Mouse (Mus musculus) heart, embryonic 13.5 days (tissue): ENCODE data around the gene Nipa2. TPM values are rescaled to one million over a fixed set of nuclear protein-coding genes. Genes with fewer than 3 reads are reported as not detected.

Experiments used
- ATAC-seq: fragments of 200-750 bp; cut with Nextera tagmentation; 2 replicates; pipeline ENCODE4 v1.8.0; 2017; ENCODE audit warnings: moderate TSS enrichment; ENCODE audit not compliant: insufficient number of reproducible peaks, low FRiP score, low TSS enrichment; ENCODE audit errors: extremely low read depth
- H3K27ac ChIP-seq: fragments of 300-500 bp; sonication (generic); replicated peaks from 2 replicates; pipeline ENCODE4 v1.5.1; 2015; ENCODE audit warnings: moderate library complexity, mild to moderate bottlenecking, inconsistent platforms
- H3K27me3 ChIP-seq: fragments of 300-500 bp; sonication (generic); replicated peaks from 2 replicates; pipeline ENCODE4 v1.6.1; 2015; ENCODE audit warnings: mild to moderate bottlenecking, inconsistent platforms
- H3K36me3 ChIP-seq: fragments of 300-500 bp; sonication (generic); 2 replicates; pipeline ENCODE4 v1.6.1; 2015; ENCODE audit warnings: mild to moderate bottlenecking, inconsistent platforms
- H3K4me1 ChIP-seq: fragments of 300-500 bp; sonication (generic); 2 replicates; pipeline ENCODE4 v1.6.1; 2015; ENCODE audit warnings: inconsistent platforms
- H3K4me2 ChIP-seq: fragments of 300-500 bp; sonication (generic); 2 replicates; pipeline ENCODE4 v1.6.1; 2015; ENCODE audit warnings: inconsistent platforms, mild to moderate bottlenecking, moderate library complexity
- H3K4me3 ChIP-seq: fragments of 300-500 bp; sonication (generic); 2 replicates; pipeline ENCODE4 v1.5.1; 2015; ENCODE audit warnings: moderate library complexity, mild to moderate bottlenecking, inconsistent platforms
- H3K9ac ChIP-seq: fragments of 300-500 bp; sonication (generic); 2 replicates; pipeline ENCODE4 v1.6.1; 2015; ENCODE audit warnings: inconsistent platforms, mild to moderate bottlenecking, moderate library complexity
- H3K9me3 ChIP-seq: fragments of 300-500 bp; sonication (generic); 2 replicates; pipeline ENCODE4 v1.6.1; 2016; ENCODE audit warnings: inconsistent platforms
- WGBS: fragments of 180-500 bp; shearing (Covaris S2); methylation state at CpG from one replicate; pipeline ENCODE4 v1.1.7; 2015; ENCODE audit warnings: mixed read lengths; 5-methylcytosine and 5-hydroxymethylcytosine counted together
- polyA plus RNA-seq: library from polyadenylated mRNA; unstranded; fragments of >200 nt; fragmentation: Nextera tagmentation; extraction: Ambion mirVana; gene quantifications from 2 replicates; pipeline ENCODE4 v1.2.1, GENCODE M21; 2015

Nipa2 gene
- polyA plus RNA-seq, 1 experiment from 2014 or later, result 35.3 TPM

DNA sequence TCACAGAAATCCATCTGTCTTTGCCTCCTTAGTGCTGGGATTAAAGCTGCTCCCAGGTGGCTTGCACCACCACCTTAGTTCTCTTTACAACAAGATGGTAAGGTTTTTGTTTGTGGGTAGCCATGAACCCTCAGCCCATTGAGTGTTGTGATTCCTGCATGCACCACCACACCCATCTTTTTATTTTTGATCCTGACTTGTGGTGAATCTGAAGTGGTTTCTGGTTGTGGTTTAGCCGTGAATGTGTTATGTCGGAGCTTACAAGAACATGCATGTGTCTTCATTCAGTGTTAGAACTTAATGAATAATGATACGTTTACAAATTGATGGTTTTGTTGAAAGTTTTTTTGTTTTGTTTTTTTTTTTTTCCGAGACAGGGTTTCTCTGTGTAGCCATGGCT lies 72.3 kb downstream of the Nipa2 start:
- H3K4me2 ChIP-seq, result no peak overlapping the region
- peaks cover 80% of the 10 kb centered on the region for H3K36me3 ChIP-seq
- no peak for ATAC-seq
- H3K27ac ChIP-seq, result no peak overlapping the region
- WGBS, result 79% methylated on average over 4 of the region's 4 CpGs
- H3K9me3 ChIP-seq, result no peaks in the 10 kb centered on the region
- H3K4me1 ChIP-seq, result 0 out of 2 replicates have a peak, but pooled peaks cover 3% of the 10 kb centered on the region
- H3K27me3 ChIP-seq, result no peaks in the 10 kb centered on the region
- H3K4me3 ChIP-seq, result no peak overlapping the region
- no peak overlapping the region for H3K9ac ChIP-seq

DNA sequence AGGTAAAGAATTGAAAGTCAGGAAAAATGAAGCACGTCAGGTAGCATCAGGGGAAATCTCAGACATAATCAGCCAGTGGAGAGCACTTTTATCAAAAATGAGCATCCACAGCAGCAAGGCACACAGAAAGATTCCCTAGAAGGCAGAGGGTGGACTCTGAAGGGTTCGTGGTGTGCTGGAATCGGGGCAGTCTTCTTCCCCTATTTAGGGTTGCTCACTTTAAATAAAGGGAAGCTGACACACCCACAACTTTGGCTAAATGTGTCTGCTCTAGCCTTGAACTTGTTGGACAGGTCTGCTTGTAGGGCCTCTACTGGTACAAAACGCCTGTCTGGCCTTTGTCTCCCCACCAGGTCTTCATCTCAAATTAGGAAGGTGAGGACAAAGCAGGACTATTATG lies 73.7 kb downstream of the Nipa2 start:
- Histone ChIP-seq H3K27me3 (no peaks in the 10 kb centered on the region), H3K4me3 (no peak overlapping the region), H3K4me2 (no peak overlapping the region), H3K9me3 (no peaks in the 10 kb centered on the region), H3K36me3 (peaks cover 77% of the 10 kb centered on the region), H3K9ac (no peak overlapping the region), H3K4me1 (0 out of 2 replicates have a peak, but pooled peaks cover 3% of the 10 kb centered on the region), H3K27ac (no peak overlapping the region)
- WGBS, result 81% methylated on average over 4 of the region's 4 CpGs
- no peak for ATAC-seq

Other genes starting within 250 kb of the Nipa2 start
- gene Siglech, start 194.3 kb downstream of the Nipa2 start, polyA plus RNA-seq, result 0.15 and 0.62 TPM in 2 replicates
- 18.1 and 19.4 TPM in 2 replicates for gene Tubgcp5, start 168.3 kb downstream of the Nipa2 start, polyA plus RNA-seq
- gene Cyfip1, start 120.7 kb downstream of the Nipa2 start, polyA plus RNA-seq, result 50.3 and 51.6 TPM in 2 replicates
- gene Nipa1, start 57.5 kb upstream of the Nipa2 start, polyA plus RNA-seq, result 3.6 and 4.6 TPM in 2 replicates
- gene Herc2, start 87.7 kb upstream of the Nipa2 start, polyA plus RNA-seq, result 14.3 and 15.8 TPM in 2 replicates